Mouse (Mus musculus): ENCODE measurements around the gene Cdh24. TPM values are rescaled to one million over a fixed set of nuclear protein-coding genes. Genes with fewer than 3 reads are reported as not detected.
A peak's percentile ranks its signal among the peaks of the same experiment; 100 is the strongest.
"Not testable (repeated sequence)": the region's sequence is repeated elsewhere in the genome, so short reads cannot be mapped to it uniquely, and the experiment has no call there.

Gene Cdh24
- polyA plus RNA-seq, 1 experiment from 2014 or later: 14.0 TPM

- 87% methylated on average over 1 of the region's 1 CpGs for WGBS
Measured at GRCm38 (mm10) chr14:54621133-54621532, 20.0 kb downstream of the Cdh24 start, which contains the start of gene Psmb11. Gene Psmb11, plus strand, starts transcription at chr14:54621433.

GRCm38 (mm10) chr14:54617897-54618365, 23.2 kb downstream of the Cdh24 start, which contains the start of gene Psmb5:
Gene Psmb5, minus strand, starts transcription at chr14:54618022.
- Histone ChIP-seq H3K4me3 (replicated peaks) (peak within 1 kb of the TSS; percentile 81), H3K4me1 (peaks cover 26% of the 10 kb centered on the region), H3K27me3 (replicated peaks) (no peaks in the 10 kb centered on the region), H3K4me2 (peak within 1 kb of the TSS; percentile 73), H3K9ac (replicated peaks) (peak within 1 kb of the TSS; percentile 80), H3K36me3 (peaks cover 24% of the 10 kb centered on the region), H3K9me3 (replicated peaks) (no peaks in the 10 kb centered on the region), H3K27ac (replicated peaks) (peak within 1 kb of the TSS; percentile 85)
- under 1% methylated on average over 25 of the region's 25 CpGs for WGBS
- ATAC-seq (ENCODE audit: low FRiP score): peak; percentile 92

More at GRCm38 (mm10) chr14:54621133-54621532, 20.0 kb downstream of the Cdh24 start, which contains the start of gene Psmb11:
- no peak within 1 kb of the TSS for H3K27ac ChIP-seq (replicated peaks)
- no peak within 1 kb of the TSS for H3K9ac ChIP-seq (replicated peaks)
- no peak within 1 kb of the TSS for H3K4me3 ChIP-seq (replicated peaks)
- H3K27me3 ChIP-seq (replicated peaks): no peaks in the 10 kb centered on the region
- no peaks in the 10 kb centered on the region for H3K9me3 ChIP-seq (replicated peaks)
- no peak for ATAC-seq (ENCODE audit: low FRiP score)
- H3K4me2 ChIP-seq: no peak within 1 kb of the TSS
- peaks cover 4% of the 10 kb centered on the region; the same call in 1 of the 2 replicates for H3K36me3 ChIP-seq
- H3K4me1 ChIP-seq: peaks cover 11% of the 10 kb centered on the region

GRCm38 (mm10) chr14:54617152-54617896, 23.8 kb downstream of the Cdh24 start:
- 2% methylated on average over 37 of the region's 38 CpGs for WGBS
- no peaks in the 10 kb centered on the region for H3K9me3 ChIP-seq (replicated peaks)
- peak overlapping the region; percentile 81 for H3K4me3 ChIP-seq (replicated peaks)
- H3K27ac ChIP-seq (replicated peaks): peak overlapping the region; percentile 85
- H3K4me2 ChIP-seq: peak overlapping the region; percentile 73
- peak overlapping the region; percentile 80 for H3K9ac ChIP-seq (replicated peaks)
- peaks cover 29% of the 10 kb centered on the region for H3K36me3 ChIP-seq
- ATAC-seq (ENCODE audit: low FRiP score): peak; percentile 72
- no peaks in the 10 kb centered on the region for H3K27me3 ChIP-seq (replicated peaks)
- H3K4me1 ChIP-seq: peaks cover 26% of the 10 kb centered on the region

GRCm38 (mm10) chr14:54616226-54616825, 24.8 kb downstream of the Cdh24 start:
- Histone ChIP-seq H3K4me3 (replicated peaks) (peak overlapping the region; percentile 81; the same call in 1 of the 2 replicates), H3K4me1 (peaks cover 26% of the 10 kb centered on the region), H3K27me3 (replicated peaks) (no peaks in the 10 kb centered on the region), H3K9ac (replicated peaks) (no peak overlapping the region), H3K4me2 (peak overlapping the region; percentile 73), H3K36me3 (peaks cover 32% of the 10 kb centered on the region), H3K9me3 (replicated peaks) (no peaks in the 10 kb centered on the region), H3K27ac (replicated peaks) (no peak overlapping the region)
- 90% methylated on average over 16 of the region's 16 CpGs for WGBS
- ATAC-seq (ENCODE audit: low FRiP score): no peak

GRCm38 (mm10) chr14:54614130-54614529, 27.0 kb downstream of the Cdh24 start:
- not testable (repeated sequence) for H3K27ac ChIP-seq (replicated peaks); H3K27me3 ChIP-seq (replicated peaks); H3K4me2 ChIP-seq; H3K9me3 ChIP-seq (replicated peaks); H3K9ac ChIP-seq (replicated peaks); ATAC-seq (ENCODE audit: low FRiP score); H3K4me3 ChIP-seq (replicated peaks)
- H3K36me3 ChIP-seq: peaks cover 36% of the 10 kb centered on the region
- WGBS: 94% methylated on average over 16 of the region's 16 CpGs
- H3K4me1 ChIP-seq: peaks cover 26% of the 10 kb centered on the region

GRCm38 (mm10) chr14:54610648-54611047, 30.5 kb downstream of the Cdh24 start:
- H3K27ac ChIP-seq (replicated peaks): no peak overlapping the region
- WGBS: 89% methylated on average over 6 of the region's 6 CpGs
- no peak overlapping the region for H3K4me2 ChIP-seq
- peaks cover 14% of the 10 kb centered on the region for H3K4me1 ChIP-seq
- H3K9ac ChIP-seq (replicated peaks): no peak overlapping the region
- H3K4me3 ChIP-seq (replicated peaks): no peak overlapping the region
- H3K36me3 ChIP-seq: peaks cover 27% of the 10 kb centered on the region
- ATAC-seq (ENCODE audit: low FRiP score): no peak
- H3K9me3 ChIP-seq (replicated peaks): no peaks in the 10 kb centered on the region
- H3K27me3 ChIP-seq (replicated peaks): no peaks in the 10 kb centered on the region

- Histone ChIP-seq H3K36me3 (peaks cover 21% of the 10 kb centered on the region), H3K4me2 (no peak overlapping the region), H3K27me3 (replicated peaks) (no peaks in the 10 kb centered on the region), H3K4me3 (replicated peaks) (no peak overlapping the region), H3K4me1 (peaks cover 7% of the 10 kb centered on the region; the same call in 1 of the 2 replicates), H3K27ac (replicated peaks) (no peak overlapping the region), H3K9ac (replicated peaks) (no peak overlapping the region), H3K9me3 (replicated peaks) (no peaks in the 10 kb centered on the region)
- no peak for ATAC-seq (ENCODE audit: low FRiP score)
- 82% methylated on average over 4 of the region's 4 CpGs for WGBS
Measured at GRCm38 (mm10) chr14:54609962-54610361, 31.2 kb downstream of the Cdh24 start.

- H3K4me3 ChIP-seq (replicated peaks): no peak overlapping the region
- WGBS: 68% methylated on average over 4 of the region's 4 CpGs
- H3K36me3 ChIP-seq: peaks cover 18% of the 10 kb centered on the region
- no peaks in the 10 kb centered on the region for H3K9me3 ChIP-seq (replicated peaks)
- no peak overlapping the region for H3K27ac ChIP-seq (replicated peaks)
- no peaks in the 10 kb centered on the region for H3K27me3 ChIP-seq (replicated peaks)
- peaks cover 10% of the 10 kb centered on the region; the same call in 1 of the 2 replicates for H3K4me1 ChIP-seq
- no peak for ATAC-seq (ENCODE audit: low FRiP score)
- H3K4me2 ChIP-seq: no peak overlapping the region
- no peak overlapping the region for H3K9ac ChIP-seq (replicated peaks)
Measured at GRCm38 (mm10) chr14:54609245-54609644, 31.9 kb downstream of the Cdh24 start.

GRCm38 (mm10) chr14:54607226-54607625, 33.9 kb downstream of the Cdh24 start:
- no peak overlapping the region for H3K4me2 ChIP-seq
- WGBS: 39% methylated on average over 8 of the region's 8 CpGs
- H3K27me3 ChIP-seq (replicated peaks): no peaks in the 10 kb centered on the region
- peaks cover 7% of the 10 kb centered on the region; the same call in 1 of the 2 replicates for H3K36me3 ChIP-seq
- H3K9me3 ChIP-seq (replicated peaks): no peaks in the 10 kb centered on the region
- H3K27ac ChIP-seq (replicated peaks): no peak overlapping the region
- H3K4me1 ChIP-seq: peaks cover 24% of the 10 kb centered on the region
- ATAC-seq (ENCODE audit: low FRiP score): no peak
- H3K4me3 ChIP-seq (replicated peaks): no peak overlapping the region
- H3K9ac ChIP-seq (replicated peaks): no peak overlapping the region

GRCm38 (mm10) chr14:54605752-54606321, 35.3 kb downstream of the Cdh24 start, which contains the start of gene 4931414P19Rik:
Gene 4931414P19Rik, minus strand, starts transcription at chr14:54605993.
- Histone ChIP-seq H3K9ac (replicated peaks) (0 out of 2 replicates have a peak within 1 kb of the TSS, but pooled peaks have one; percentile 30), H3K4me1 (peaks cover 26% of the 10 kb centered on the region), H3K27me3 (replicated peaks) (no peaks in the 10 kb centered on the region), H3K27ac (replicated peaks) (peak within 1 kb of the TSS; percentile 63), H3K4me2 (peak within 1 kb of the TSS; percentile 58), H3K36me3 (peaks cover 1% of the 10 kb centered on the region; the same call in 1 of the 2 replicates), H3K9me3 (replicated peaks) (no peaks in the 10 kb centered on the region), H3K4me3 (replicated peaks) (peak within 1 kb of the TSS; percentile 41)
- peak; percentile 22 for ATAC-seq (ENCODE audit: low FRiP score)
- under 1% methylated on average over 13 of the region's 39 CpGs for WGBS

GRCm38 (mm10) chr14:54603686-54604085, 37.5 kb downstream of the Cdh24 start:
- no peak for ATAC-seq (ENCODE audit: low FRiP score)
- WGBS: 85% methylated on average over 8 of the region's 8 CpGs
- H3K27me3 ChIP-seq (replicated peaks): no peaks in the 10 kb centered on the region
- H3K4me2 ChIP-seq: peak overlapping the region; percentile 63
- H3K4me3 ChIP-seq (replicated peaks): peak overlapping the region; percentile 66
- no peak overlapping the region for H3K9ac ChIP-seq (replicated peaks)
- H3K9me3 ChIP-seq (replicated peaks): no peaks in the 10 kb centered on the region
- H3K36me3 ChIP-seq: no peaks in the 10 kb centered on the region
- peak overlapping the region; percentile 98 for H3K27ac ChIP-seq (replicated peaks)
- H3K4me1 ChIP-seq: peaks cover 26% of the 10 kb centered on the region
